Mouse (Mus musculus): ENCODE results near the gene Xirp1. TPM values are rescaled to one million over a fixed set of nuclear protein-coding genes. Genes with fewer than 3 reads are reported as not detected.

Xirp1 gene
- polyA plus RNA-seq, 1 experiment from 2014 or later, result 0.21 TPM

DNA sequence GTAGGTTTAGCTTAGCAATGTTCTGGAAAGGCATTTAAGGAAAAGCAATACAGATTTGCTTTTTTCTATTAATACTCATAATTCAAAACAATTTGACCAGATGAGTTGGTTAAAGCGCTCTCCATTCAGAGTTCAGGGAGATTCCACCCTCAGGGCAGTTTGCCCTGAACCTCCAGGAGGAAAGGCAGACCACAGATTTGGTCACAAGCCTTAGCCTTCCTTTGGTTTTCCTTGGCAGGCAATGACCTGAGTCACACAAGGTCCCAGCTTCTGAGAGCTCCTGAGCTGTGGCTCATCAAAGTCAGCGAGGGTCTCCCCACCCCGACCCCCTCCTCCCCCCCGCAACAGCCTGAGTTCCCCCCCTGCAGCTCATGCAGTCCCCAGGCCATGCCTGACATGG, 40.9 kb upstream of the Xirp1 start:
- TF ChIP-seq CTCF (IDR thresholded peaks at IDR 0.05) (no peak), EP300 (IDR thresholded peaks at IDR 0.05) (no peak)
- DNase-seq (ENCODE audit: low spot score), result no peak
- no peak overlapping the region for H3K9ac ChIP-seq (replicated peaks; ENCODE audit: low read depth)
- H3K4me2 ChIP-seq (replicated peaks; ENCODE audit: low read depth, low read length), result no peak overlapping the region
- H3K4me1 ChIP-seq (ENCODE audit: insufficient read depth, low read depth, low read length), result no peaks in the 10 kb centered on the region
- ATAC-seq, result no peak
- no peaks in the 10 kb centered on the region for H3K9me3 ChIP-seq (ENCODE audit: low read length)
- no peak overlapping the region for H3K4me3 ChIP-seq (ENCODE audit: low read depth, low read length)
- H3K27me3 ChIP-seq (replicated peaks; ENCODE audit: insufficient read depth, low read length), result no peaks in the 10 kb centered on the region
- H3K27ac ChIP-seq (ENCODE audit: low read length), result no peak overlapping the region
- 63% methylated on average over 4 of the region's 4 CpGs for WGBS
- no peaks in the 10 kb centered on the region for H3K36me3 ChIP-seq (ENCODE audit: insufficient read depth, low read length)

DNA sequence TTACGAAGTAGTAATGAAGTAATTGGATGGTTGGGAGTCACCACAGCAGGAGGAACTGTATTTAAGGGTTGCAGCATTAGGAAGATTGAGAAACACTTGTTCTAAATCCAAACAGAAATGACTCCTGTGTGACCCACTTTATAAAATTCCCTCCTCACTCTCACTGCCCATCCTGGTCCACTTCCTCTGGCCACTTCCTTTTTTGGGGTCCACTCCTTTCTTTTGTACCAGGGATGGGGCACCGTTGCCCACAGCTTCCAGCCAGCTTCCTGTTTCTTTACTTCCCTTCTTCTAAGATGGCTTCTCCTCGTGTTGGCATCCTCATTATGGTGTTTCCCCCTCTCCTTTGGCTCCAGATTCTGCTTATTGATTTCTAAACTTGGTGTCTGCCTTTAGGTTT, 35.3 kb upstream of the Xirp1 start:
- ATAC-seq, result peak; percentile 12; the same call in 1 of the 2 replicates
- no peaks in the 10 kb centered on the region for H3K9me3 ChIP-seq (ENCODE audit: low read length)
- H3K27ac ChIP-seq (ENCODE audit: low read length), result no peak overlapping the region
- H3K36me3 ChIP-seq (ENCODE audit: insufficient read depth, low read length), result no peaks in the 10 kb centered on the region
- no peak for TF ChIP-seq EP300 (IDR thresholded peaks at IDR 0.05)
- no peak for TF ChIP-seq CTCF (IDR thresholded peaks at IDR 0.05)
- H3K4me2 ChIP-seq (replicated peaks; ENCODE audit: low read depth, low read length), result no peak overlapping the region
- no peaks in the 10 kb centered on the region for H3K4me1 ChIP-seq (ENCODE audit: insufficient read depth, low read depth, low read length)
- H3K9ac ChIP-seq (replicated peaks; ENCODE audit: low read depth), result no peak overlapping the region
- no peak overlapping the region for H3K4me3 ChIP-seq (ENCODE audit: low read depth, low read length)
- peak; percentile 47 for DNase-seq (ENCODE audit: low spot score)
- no peaks in the 10 kb centered on the region for H3K27me3 ChIP-seq (replicated peaks; ENCODE audit: insufficient read depth, low read length)
- WGBS, result 43% methylated on average over 3 of the region's 3 CpGs

DNA sequence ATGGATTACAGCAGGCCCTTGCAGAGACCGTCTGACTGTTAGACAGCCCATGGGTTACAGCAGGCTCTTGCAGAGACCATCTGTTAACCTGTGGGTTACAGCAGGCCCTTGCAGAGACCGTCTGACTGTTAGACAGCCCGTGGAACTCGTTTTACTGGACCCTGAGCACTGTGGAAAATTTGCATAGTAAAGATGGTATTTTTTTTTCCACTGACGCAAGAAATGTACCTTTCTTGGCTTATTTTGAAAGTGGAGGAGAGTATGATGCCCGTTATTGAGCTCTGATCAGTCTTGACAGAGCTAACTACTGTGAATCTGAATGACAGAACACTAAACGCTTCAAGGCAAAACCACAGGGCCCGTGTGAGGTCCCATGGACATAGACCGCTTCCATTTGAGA, 32.8 kb upstream of the Xirp1 start:
- ATAC-seq (no peak), DNase-seq (ENCODE audit: low spot score) (no peak)
- TF ChIP-seq EP300 (IDR thresholded peaks at IDR 0.05) (no peak), CTCF (IDR thresholded peaks at IDR 0.05) (no peak)
- Histone ChIP-seq H3K36me3 (ENCODE audit: insufficient read depth, low read length) (no peaks in the 10 kb centered on the region), H3K4me3 (ENCODE audit: low read depth, low read length) (no peak overlapping the region), H3K4me1 (ENCODE audit: insufficient read depth, low read depth, low read length) (no peaks in the 10 kb centered on the region), H3K27me3 (replicated peaks; ENCODE audit: insufficient read depth, low read length) (no peaks in the 10 kb centered on the region), H3K4me2 (replicated peaks; ENCODE audit: low read depth, low read length) (no peak overlapping the region), H3K27ac (ENCODE audit: low read length) (no peak overlapping the region), H3K9ac (replicated peaks; ENCODE audit: low read depth) (no peak overlapping the region), H3K9me3 (ENCODE audit: low read length) (no peaks in the 10 kb centered on the region)
- 64% methylated on average over 9 of the region's 9 CpGs for WGBS

DNA sequence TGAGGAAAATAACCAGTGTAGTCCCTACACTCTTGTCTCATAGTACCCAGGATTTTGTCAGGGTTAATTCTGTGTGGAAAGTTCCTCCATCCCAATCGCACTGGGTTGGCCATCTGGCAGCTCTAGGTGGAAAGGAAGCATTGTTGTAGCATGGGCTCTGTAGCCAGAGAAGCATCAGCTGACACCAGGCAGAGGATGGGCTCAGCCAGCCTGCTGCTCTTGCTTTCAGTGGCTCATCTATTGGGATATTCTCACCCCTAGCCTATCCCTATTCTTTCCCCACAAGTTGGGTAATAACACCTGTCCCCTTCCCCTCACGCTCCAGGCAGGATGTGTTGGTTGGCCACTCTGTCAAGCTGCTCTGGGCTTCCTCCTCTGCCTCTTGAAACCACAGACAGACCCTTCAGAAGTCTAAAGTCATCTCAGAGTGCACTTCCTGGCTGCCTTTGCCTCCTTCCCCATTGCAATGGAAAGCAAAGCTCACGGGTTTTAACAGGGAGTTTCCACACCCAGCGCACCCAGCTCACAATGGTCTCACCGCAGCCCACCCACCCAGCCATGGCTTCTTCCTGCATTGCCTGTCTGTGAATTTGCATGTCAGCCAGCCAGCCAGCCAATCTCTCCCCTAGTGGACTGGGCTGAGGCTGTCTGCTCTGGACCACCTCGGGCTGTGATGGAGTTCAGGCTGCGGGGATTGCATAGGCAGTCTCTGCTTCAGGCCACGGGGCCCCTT, 31.3 kb upstream of the Xirp1 start:
- Histone ChIP-seq H3K4me1 (ENCODE audit: insufficient read depth, low read depth, low read length) (no peaks in the 10 kb centered on the region), H3K27ac (ENCODE audit: low read length) (no peak overlapping the region), H3K27me3 (replicated peaks; ENCODE audit: insufficient read depth, low read length) (no peaks in the 10 kb centered on the region), H3K9me3 (ENCODE audit: low read length) (no peaks in the 10 kb centered on the region), H3K4me2 (replicated peaks; ENCODE audit: low read depth, low read length) (no peak overlapping the region), H3K36me3 (ENCODE audit: insufficient read depth, low read length) (no peaks in the 10 kb centered on the region), H3K4me3 (ENCODE audit: low read depth, low read length) (no peak overlapping the region), H3K9ac (replicated peaks; ENCODE audit: low read depth) (no peak overlapping the region)
- TF ChIP-seq CTCF (IDR thresholded peaks at IDR 0.05), result no peak
- TF ChIP-seq EP300 (IDR thresholded peaks at IDR 0.05), result no peak
- peak; percentile 23 for DNase-seq (ENCODE audit: low spot score)
- 51% methylated on average over 8 of the region's 8 CpGs for WGBS
- ATAC-seq, result peak; percentile 5; the same call in 1 of the 2 replicates

DNA sequence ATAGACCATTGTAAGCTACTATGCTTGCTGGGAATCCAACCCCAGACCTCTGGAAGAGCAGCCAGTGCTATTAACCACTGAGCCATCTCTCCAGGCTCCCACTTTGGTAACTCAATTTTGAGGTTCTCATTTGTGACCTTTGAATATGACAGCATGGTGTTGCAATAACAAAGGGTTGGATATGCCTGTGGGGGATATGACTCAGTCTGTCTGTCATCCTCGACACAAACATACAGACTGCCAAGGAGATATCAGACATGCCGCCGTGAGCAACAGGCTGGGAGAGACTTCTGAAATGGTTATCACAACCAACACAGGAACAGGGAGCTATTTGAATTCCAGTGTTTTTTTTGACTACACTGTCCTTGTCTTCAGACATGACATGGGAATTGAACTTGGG, 26.0 kb upstream of the Xirp1 start:
- H3K4me1 ChIP-seq (ENCODE audit: insufficient read depth, low read depth, low read length), result no peaks in the 10 kb centered on the region
- TF ChIP-seq CTCF (IDR thresholded peaks at IDR 0.05) (no peak), EP300 (IDR thresholded peaks at IDR 0.05) (no peak)
- H3K36me3 ChIP-seq (ENCODE audit: insufficient read depth, low read length), result no peaks in the 10 kb centered on the region
- no peak overlapping the region for H3K27ac ChIP-seq (ENCODE audit: low read length)
- no peaks in the 10 kb centered on the region for H3K27me3 ChIP-seq (replicated peaks; ENCODE audit: insufficient read depth, low read length)
- H3K4me3 ChIP-seq (ENCODE audit: low read depth, low read length), result no peak overlapping the region
- peak; percentile 46; the same call in 1 of the 2 replicates for ATAC-seq
- 32% methylated on average over 3 of the region's 3 CpGs for WGBS
- no peaks in the 10 kb centered on the region for H3K9me3 ChIP-seq (ENCODE audit: low read length)
- H3K9ac ChIP-seq (replicated peaks; ENCODE audit: low read depth), result no peak overlapping the region
- no peak overlapping the region for H3K4me2 ChIP-seq (replicated peaks; ENCODE audit: low read depth, low read length)
- DNase-seq (ENCODE audit: low spot score), result peak; percentile 33

DNA sequence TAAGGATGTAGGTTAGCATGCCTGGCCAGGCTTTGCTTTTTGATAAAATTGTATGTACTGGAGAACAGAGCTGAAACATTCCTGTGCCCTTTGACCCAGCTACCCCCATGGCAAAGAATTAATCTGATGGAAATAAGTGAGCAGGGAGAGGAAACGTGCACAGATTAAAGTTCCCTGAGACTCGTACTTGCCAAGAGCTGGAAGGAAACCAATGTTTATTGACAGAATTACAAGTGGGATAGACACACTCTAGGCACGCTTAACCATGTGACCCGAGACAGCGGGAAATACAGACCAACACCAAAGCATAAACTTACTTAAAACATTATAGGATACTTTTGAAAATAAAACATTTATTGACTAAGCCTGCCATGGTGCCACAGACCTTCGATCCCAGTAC, 25.1 kb upstream of the Xirp1 start:
- no peak for ATAC-seq
- no peak overlapping the region for H3K4me2 ChIP-seq (replicated peaks; ENCODE audit: low read depth, low read length)

More for the DNA sequence above, 25.1 kb upstream of the Xirp1 start:
- Histone ChIP-seq H3K27ac (ENCODE audit: low read length) (no peak overlapping the region), H3K27me3 (replicated peaks; ENCODE audit: insufficient read depth, low read length) (no peaks in the 10 kb centered on the region), H3K36me3 (ENCODE audit: insufficient read depth, low read length) (no peaks in the 10 kb centered on the region), H3K4me1 (ENCODE audit: insufficient read depth, low read depth, low read length) (no peaks in the 10 kb centered on the region), H3K9me3 (ENCODE audit: low read length) (no peaks in the 10 kb centered on the region), H3K4me3 (ENCODE audit: low read depth, low read length) (no peak overlapping the region), H3K9ac (replicated peaks; ENCODE audit: low read depth) (no peak overlapping the region)
- DNase-seq (ENCODE audit: low spot score), result no peak
- WGBS, result 39% methylated on average over 6 of the region's 6 CpGs
- TF ChIP-seq EP300 (IDR thresholded peaks at IDR 0.05), result no peak
- TF ChIP-seq CTCF (IDR thresholded peaks at IDR 0.05), result no peak
